Mouse (Mus musculus) left cerebral cortex, adult 8-10 months (tissue): ENCODE data around the gene Muc3. TPM values are rescaled to one million over a fixed set of nuclear protein-coding genes. Genes with fewer than 3 reads are reported as not detected.

Experiments
- DNase-seq, 2 experiments: peaks; one replicate each; pipeline ENCODE4 v3.0.0; 2022; ENCODE audit warnings: low spot score in 2 of 2
- total RNA-seq, 4 experiments: library from RNA; stranded (reverse); gene quantifications; 2 replicates each; pipeline ENCODE4 v1.2.4; 2022

Muc3 gene
- total RNA-seq, 4 experiments from 2014 or later: not detected

GRCm38 (mm10) chr5:137095135-137095534 lies 54.0 kb downstream of the Muc3 start:
- DNase-seq: no peak

DNA sequence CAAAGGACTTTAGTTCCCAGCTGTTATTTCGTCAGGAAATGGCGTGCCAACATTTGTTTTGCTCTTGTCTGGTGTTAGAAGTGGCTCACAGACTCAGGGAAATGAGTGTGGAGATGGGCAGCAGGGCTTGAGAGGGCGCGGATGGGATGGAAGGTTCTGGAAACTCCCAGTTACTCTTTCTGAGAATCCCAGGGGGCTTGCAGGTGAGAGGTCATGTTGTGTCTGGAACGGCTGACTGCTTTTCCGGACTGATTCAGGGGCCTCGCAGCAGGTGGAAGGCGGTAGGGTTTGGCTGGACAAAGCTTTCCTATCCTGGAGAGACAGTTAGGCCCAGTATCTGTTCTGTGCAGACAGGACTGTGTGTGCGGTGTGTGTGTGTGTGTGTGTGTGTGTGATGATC lies 55.4 kb downstream of the Muc3 start:
- DNase-seq: no peak

- DNase-seq: no peak
Observed at GRCm38 (mm10) chr5:137091560-137091959, 57.6 kb downstream of the Muc3 start.

- DNase-seq: no peak
Observed at GRCm38 (mm10) chr5:137090870-137091269, 58.3 kb downstream of the Muc3 start.

- DNase-seq: no peak
Observed at GRCm38 (mm10) chr5:137087410-137087809, 61.7 kb downstream of the Muc3 start.

DNA sequence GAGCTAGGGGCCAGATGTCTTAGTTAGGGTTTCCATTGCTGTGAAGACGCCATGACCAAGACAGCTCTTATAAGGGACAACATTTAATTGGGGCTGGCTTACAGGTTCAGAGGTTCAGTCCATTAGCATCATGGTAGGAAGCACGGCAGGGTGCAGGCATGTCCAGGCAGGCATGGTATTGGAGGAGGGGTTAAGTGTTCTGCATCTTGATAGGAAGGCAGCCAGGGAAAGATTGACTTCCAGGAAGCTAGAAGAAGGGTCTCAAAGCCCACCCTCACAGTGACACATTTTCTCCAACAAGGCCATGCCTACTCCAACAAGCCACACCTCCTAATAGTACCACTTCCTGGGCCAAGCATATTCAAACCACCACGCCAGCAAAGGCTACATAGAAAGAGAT lies 63.4 kb downstream of the Muc3 start:
- DNase-seq: no peak

- no peak for DNase-seq
Observed at GRCm38 (mm10) chr5:137085021-137085420, 64.1 kb downstream of the Muc3 start.

Other genes starting within 250 kb of the Muc3 start
- gene Ift22, start 241.2 kb downstream of the Muc3 start, total RNA-seq: 10 to 100 TPM; 87.2 to 95.6 (median 91.6) TPM
- gene Fis1, start 196.0 kb downstream of the Muc3 start, total RNA-seq: 100 to 1,000 TPM; 256 to 283 (median 275) TPM
- gene Cldn15, start 182.7 kb downstream of the Muc3 start, total RNA-seq: under 1 TPM in 2 of 4 experiments, not detected in 2; 0.23 to 0.25 TPM
- gene Plod3, start 162.3 kb downstream of the Muc3 start, total RNA-seq: 10 to 100 TPM; 27.9 to 43.3 (median 34.2) TPM
- 10 to 100 TPM; 81.9 to 92.7 (median 85.8) TPM for gene Znhit1, start 161.3 kb downstream of the Muc3 start, total RNA-seq
- 100 to 1,000 TPM; 243 to 291 (median 262) TPM for gene Vgf, start 122.9 kb downstream of the Muc3 start, total RNA-seq
- 100 to 1,000 TPM; 318 to 379 (median 354) TPM for gene Ap1s1, start 103.2 kb downstream of the Muc3 start, total RNA-seq
- gene Serpine1, start 77.1 kb downstream of the Muc3 start, total RNA-seq: 1 to 10 TPM; 1.1 to 2.7 (median 1.9) TPM
- 1 to 10 TPM; 5.4 to 8.9 (median 7.4) TPM for gene Trim56, start 33.1 kb downstream of the Muc3 start, total RNA-seq
- gene Muc3a, start 63.1 kb upstream of the Muc3 start, total RNA-seq: 1 to 10 TPM; 3.6 to 5.6 (median 4.5) TPM
- 10 to 100 TPM; 67.5 to 73.8 (median 70.9) TPM for gene Ache, start 138.2 kb upstream of the Muc3 start, total RNA-seq
- gene Ufsp1, start 145.3 kb upstream of the Muc3 start, total RNA-seq: 10 to 100 TPM; 14.0 to 16.8 (median 16.1) TPM
- 100 to 1,000 TPM; 164 to 219 (median 188) TPM for gene Srrt, start 158.4 kb upstream of the Muc3 start, total RNA-seq
- gene Trip6, start 165.1 kb upstream of the Muc3 start, total RNA-seq: 1 to 10 TPM; 3.9 to 7.6 (median 5.1) TPM
- 10 to 100 TPM; 24.4 to 28.0 (median 26.5) TPM for gene Slc12a9, start 184.3 kb upstream of the Muc3 start, total RNA-seq
- gene Ephb4, start 200.8 kb upstream of the Muc3 start, total RNA-seq: 1 to 10 TPM; 4.4 to 7.2 (median 5.2) TPM